Mouse (Mus musculus): ENCODE results near the gene Tra2a.

DNA sequence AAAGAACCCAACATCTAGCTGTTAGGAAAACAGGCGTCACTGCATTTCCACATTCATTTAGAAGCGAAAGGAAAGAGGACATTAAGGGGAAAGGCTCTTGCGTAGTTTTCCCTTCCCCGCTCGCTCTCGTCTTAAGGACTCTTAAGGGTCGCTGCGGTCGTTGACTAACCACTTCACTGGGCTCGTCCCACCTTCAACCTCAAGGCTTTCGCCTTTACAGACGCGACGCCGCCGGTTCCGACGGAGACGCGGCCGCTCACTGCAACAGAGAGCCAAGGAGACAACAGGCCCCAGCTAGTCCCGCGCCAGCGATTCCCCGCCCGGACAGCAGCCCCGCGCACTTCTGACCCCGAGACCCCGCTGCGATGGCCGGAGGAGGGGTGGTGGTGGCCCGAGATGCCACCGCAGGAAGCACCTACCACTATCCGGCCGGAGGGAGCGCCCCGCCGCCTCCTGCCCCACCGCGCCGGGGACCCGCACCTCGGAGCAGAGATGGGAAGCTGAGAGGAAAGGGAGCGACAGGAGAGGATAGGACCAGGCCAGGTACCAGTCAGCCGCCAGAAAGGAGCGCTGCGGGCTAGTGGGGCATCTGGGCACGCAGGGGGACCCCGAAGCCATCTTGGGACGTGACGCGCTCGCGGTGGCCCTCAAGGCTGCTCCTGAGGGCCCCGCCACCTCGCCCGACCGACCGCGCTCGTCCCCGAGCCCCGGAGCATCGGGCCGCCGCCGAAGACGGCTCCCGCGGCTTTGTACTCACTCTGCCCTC is 569 bp downstream of the Tra2a start:
- TF ChIP-seq CTCF (IDR thresholded peaks at IDR 0.05) (no peak), POLR2A (IDR thresholded peaks at IDR 0.05; ENCODE audit: insufficient read depth, low read depth, low read length) (no peak), EP300 (IDR thresholded peaks at IDR 0.05; ENCODE audit: insufficient read depth, low read depth, low read length) (no peak)

All from heart, adult 2 months (tissue).